Comparison of ENCODE assay signal across 16 mouse cellular contexts in the genomic region with DNA sequence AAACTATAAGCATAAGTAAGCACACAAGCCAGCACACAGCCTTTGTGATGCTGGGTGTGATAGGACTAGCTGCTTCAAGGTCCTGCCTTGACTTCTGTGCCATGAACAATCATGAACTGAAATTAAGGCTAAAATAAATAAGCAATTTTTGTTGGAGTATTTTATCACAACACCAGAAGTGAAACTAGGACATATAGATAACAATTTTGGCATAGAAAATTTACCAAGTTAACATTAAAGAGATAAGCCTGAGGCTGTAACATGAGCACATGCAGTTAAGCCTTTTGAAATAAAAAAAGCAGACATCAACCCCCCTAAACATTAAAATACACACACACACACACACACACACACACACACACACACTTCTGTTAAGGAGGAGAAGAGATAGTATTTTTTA.
"Had no signal": no experiment of that assay in that cellular context is flagged by ENCODE, and none has a peak within 500 bp of the region (broad histone marks: within the 10 kb centered on the region; RNA-seq: fewer than 3 reads in every experiment).

No protein-coding gene starts in this region.

- DNase-seq: retina, postnatal 1 day; right cerebral cortex, adult 18-20 months; right cerebral cortex, postnatal 14 days; right cerebral cortex, postnatal 25 days; right cerebral cortex, postnatal 4 days; spleen, adult 18-20 months; thymus, adult 18-20 months; thymus, adult 2 months; thymus, postnatal 14 days; thymus, postnatal 25 days; thymus, postnatal 36 days; thymus, postnatal 4 days had no signal

- H3K27me3 ChIP-seq: neural tube, embryonic 13.5 days; neural tube, embryonic 15.5 days; stomach, embryonic 15.5 days had no signal

- H3K9me3 ChIP-seq: neural tube, embryonic 13.5 days; stomach, embryonic 15.5 days had no signal

- H3K4me1 ChIP-seq: neural tube, embryonic 13.5 days; neural tube, embryonic 15.5 days; stomach, embryonic 15.5 days had no signal

- H3K9ac ChIP-seq: neural tube, embryonic 13.5 days; neural tube, embryonic 15.5 days; stomach, embryonic 15.5 days had no signal

- H3K36me3 ChIP-seq: neural tube, embryonic 13.5 days; neural tube, embryonic 15.5 days; stomach, embryonic 15.5 days had no signal

- H3K27ac ChIP-seq: neural tube, embryonic 13.5 days; neural tube, embryonic 15.5 days; stomach, embryonic 15.5 days; stomach, postnatal 0 days had no signal

- H3K4me3 ChIP-seq: neural tube, embryonic 13.5 days; neural tube, embryonic 15.5 days; stomach, embryonic 15.5 days had no signal
